Mouse (Mus musculus): ENCODE data around the gene Gm3250.
"Not testable (repeated sequence)": the region's sequence is repeated elsewhere in the genome, so short reads cannot be mapped to it uniquely, and the experiment has no call there.

Gm3250 gene

DNA sequence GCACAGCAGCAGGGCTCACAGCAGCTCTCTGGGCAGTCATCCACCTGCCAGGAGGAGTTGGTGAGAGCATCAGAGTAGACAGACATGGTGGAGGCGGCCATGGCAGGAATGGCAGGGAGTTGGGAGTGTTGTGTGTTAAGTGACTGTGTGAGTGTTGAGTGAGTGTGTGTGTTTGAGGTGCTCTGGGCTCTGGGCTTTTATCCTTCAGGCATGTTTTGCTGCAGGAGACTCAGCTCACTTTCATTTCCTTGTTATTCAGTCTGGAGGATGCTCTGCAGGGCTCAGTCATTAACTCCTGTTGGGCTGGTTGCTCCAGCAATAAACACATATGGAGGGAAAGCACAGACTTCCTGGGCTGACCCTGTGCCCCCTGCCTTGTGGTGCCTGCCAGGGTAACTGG, at the start of gene Gm3250:
TSS of gene Gm3250 (minus strand) at position 101 of the 400 bp plus-strand sequence.
- DNase-seq (ENCODE audit: low read depth, low spot score), result not testable (repeated sequence)

DNA sequence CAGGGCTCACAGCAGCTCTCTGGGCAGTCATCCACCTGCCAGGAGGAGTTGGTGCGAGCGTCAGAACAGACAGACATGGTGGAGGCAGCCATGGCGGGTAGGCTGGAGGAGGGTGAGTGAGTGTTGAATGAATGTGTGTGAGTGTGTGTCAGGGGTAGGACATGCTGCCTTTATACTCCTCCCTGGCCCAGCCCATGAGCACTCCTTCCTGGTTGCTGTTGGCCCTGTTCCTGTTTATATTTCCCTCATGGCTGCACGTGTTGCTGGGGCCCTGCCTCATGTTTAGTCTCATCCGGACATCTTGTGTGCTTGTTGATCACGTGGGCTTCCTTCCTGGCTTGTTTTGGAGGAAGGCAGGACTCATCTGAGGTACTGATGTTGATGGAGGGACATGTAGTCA, 44.6 kb upstream of the Gm3250 start, which contains the start of gene Krtap10-4:
TSS of gene Krtap10-4 (minus strand) at position 145 of the 400 bp plus-strand sequence.
- no peak for DNase-seq (ENCODE audit: low read depth, low spot score)

DNA sequence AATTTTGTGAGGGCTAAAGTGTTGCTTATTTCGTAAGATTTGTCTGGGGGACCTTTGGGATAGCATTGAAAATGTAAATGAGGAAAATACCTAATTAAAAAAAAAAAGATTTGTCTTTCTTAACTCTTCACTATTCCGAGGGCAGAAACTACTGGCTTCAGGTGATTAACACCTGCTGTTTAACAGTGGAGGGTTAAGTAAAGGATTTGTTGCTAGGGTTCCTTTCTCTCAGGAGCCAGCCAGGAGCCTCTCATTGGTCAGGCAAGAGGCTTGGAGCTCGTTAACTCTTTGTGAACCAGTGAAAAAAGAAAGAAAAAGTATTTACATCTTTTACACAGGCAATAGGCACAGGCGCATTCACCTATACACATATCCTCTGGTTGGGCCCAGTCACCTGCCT, 36.9 kb upstream of the Gm3250 start:
- no peak for DNase-seq (ENCODE audit: low read depth, low spot score)

DNA sequence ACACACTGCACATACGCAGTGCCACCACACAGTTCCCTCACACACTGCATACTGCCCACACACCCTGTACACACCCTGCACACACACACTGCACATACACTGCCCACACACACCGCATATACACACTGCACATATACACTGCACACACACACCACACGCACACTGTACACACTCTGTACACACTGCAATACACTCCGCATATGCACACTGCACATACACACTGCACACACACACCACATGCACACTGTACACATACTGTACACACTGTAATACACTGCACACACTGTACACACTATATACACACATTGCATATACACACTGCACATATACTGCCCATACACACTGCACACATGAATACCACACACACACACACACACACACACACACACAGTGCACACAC, 36.2 kb upstream of the Gm3250 start:
- no peak for DNase-seq (ENCODE audit: low read depth, low spot score)

DNA sequence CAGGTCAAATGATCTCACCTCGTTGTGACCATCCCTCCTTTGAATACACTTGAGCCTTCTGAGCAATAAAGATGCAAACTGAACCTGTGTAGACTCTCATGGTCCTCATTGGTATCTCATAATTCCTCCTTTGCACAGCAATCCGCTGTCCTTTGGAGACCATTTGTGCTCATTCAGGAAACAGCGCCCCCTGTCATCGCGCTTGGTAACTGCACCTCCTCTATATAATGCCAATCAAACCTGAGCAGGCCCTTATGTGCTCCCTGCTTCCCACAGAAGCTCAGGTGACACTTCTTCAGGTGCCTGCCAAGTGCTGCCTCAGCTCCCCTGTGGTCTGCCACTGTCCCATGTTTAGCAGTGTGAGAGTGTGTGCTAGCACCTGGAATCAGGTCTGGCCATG, 33.2 kb upstream of the Gm3250 start:
- peak; percentile 52 for DNase-seq (ENCODE audit: low read depth, low spot score)

DNA sequence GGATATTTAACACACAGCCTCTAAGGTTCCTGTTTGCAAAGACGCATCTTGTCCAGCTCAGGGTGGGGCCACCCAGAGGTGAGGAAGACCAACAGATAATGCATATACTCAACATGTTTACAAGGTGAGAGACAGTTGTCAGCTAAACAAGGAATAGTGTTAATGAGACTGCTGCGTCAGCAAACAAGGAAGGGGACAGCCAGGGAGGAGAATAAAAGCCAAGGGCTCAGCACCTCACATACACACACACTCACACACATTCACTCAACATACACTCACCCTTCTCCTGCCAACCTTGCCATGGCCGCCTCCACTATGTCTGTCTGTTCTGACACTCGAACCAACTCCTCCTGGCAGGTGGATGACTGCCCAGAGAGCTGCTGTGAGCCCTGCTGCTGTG, 32.0 kb upstream of the Gm3250 start, which contains the start of gene Gm2696:
TSS of gene Gm2696 (plus strand) at position 301 of the 400 bp plus-strand sequence.
- DNase-seq (ENCODE audit: low read depth, low spot score), result no peak

DNA sequence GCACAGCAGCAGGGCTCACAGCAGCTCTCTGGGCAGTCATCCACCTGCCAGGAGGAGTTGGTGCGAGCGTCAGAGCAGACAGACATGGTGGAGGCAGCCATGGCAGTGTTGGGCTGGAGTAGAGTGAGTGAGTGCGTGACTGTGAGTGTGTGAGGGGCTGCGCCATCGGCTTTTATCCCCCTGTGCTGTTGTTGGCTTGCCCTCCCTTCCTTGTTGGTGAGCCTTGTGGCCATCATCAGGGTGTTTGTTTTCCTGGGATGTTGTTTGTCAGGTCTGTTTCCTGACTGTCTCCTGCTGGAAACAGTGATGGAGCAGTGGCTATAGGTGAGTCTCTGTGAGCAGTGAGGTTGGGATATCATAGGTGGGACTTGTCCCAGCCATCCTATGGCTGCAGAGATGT, 29.4 kb upstream of the Gm3250 start, which contains the start of gene Gm9507:
TSS of gene Gm9507 (minus strand) at position 101 of the 400 bp plus-strand sequence.
- DNase-seq (ENCODE audit: low read depth, low spot score), result no peak

DNA sequence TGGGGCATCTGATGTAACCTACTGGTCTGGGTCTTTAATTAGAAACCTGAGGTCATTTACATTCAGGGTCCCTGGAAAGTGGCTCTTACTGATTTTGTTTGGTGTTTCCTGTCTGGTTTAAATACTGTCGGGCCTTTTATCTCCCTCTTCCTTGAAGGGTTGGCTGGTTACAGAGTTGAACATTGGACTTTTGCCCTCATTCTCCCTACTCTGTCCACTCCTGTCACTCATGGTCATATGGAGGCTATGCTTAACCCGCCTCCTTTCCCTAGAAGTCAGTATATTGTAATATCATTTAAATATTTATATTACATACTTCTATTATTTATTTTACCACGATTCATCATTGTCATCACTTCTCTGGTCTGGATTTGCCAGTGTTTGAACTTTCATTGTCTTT, 21.8 kb upstream of the Gm3250 start:
- DNase-seq (ENCODE audit: low read depth, low spot score), result no peak

DNA sequence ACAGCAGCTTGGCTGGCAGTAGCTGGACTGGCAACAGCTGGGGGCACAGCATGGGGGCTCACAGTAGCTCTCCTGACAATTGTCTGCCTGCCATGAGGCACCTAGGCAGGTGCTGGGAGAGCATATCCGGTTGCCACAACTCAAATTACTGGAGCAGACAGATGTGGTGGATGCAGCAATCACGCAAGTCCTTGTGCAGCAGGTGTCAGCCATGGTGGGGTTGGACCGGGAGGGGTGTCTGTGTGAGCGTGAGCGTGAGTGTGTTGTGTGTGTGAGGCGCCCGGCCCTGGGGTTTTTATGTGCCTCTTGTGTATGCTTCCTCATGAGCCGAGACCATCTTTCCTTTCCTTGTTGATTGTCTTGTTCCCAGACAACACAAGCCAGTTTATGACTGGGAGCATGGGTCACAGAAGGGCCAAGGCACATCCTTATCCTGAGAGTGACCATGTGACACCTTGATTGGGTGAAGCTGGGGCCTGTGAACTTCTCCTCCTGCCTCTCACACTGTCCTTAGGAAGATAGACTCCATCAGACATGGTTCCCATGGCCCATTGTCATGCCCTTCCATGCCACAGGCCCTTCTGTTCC, 16.7 kb upstream of the Gm3250 start, which contains the start of gene Gm19668:
TSS of gene Gm19668 (minus strand) at position 213 of the 588 bp plus-strand sequence.
- DNase-seq (ENCODE audit: low read depth, low spot score), result no peak

DNA sequence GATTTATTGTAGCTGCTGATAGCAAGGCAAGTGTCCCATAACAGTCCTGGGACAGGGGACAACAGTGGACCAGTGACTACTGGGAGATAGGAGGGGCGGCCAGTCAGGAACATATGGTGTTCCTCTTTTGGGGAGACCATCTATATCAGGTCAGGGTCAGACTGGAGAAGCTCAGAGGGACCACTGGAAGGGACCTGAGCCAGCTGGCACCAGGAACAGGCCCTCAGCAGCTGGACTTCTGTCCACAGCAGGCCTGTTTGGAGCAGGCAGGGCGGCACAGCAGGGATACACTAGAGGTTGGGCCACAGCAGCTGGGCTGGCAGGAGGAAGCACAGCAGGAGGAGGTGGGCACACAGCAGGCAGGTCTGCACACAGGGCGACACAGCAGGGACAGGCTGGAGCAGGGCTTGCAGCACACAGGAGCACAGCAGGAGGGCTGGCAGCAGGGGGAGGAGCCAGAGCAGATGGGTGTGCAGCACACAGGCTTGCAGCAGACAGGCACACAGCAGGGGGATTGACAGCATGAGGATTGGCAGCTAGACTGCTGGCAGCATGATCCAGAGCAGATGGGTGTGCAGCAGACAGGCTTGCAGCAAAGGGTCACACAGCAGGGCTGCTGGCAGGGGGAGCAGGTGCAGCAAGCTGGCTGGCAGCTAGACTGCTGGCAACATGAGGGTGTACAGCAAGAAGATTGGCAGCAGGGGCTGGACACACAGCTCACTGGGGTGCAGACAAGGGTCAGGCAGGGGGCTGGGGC, 16.0 kb upstream of the Gm3250 start:
- DNase-seq (ENCODE audit: low read depth, low spot score), result not testable (repeated sequence)

DNA sequence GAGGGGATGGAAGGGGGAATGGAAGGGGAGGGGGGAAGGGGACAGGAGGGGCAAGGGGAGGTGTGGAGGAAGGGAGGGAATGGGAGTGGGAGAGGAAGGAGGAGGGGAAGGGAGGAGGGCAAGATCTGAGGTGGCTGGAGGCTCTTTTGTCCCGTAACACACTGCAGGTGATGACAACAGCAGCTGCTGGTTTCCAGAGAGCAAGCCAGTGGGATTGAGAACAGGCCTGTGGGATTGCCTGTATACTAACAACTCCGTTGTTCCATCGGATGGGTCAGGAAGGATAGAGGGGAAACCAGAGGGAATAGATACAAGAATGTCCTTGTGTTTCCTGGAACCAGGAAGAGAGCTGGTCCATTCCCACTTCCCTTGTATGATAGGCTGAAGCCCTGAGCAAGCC, 15.3 kb upstream of the Gm3250 start:
- no peak for DNase-seq (ENCODE audit: low read depth, low spot score)

DNA sequence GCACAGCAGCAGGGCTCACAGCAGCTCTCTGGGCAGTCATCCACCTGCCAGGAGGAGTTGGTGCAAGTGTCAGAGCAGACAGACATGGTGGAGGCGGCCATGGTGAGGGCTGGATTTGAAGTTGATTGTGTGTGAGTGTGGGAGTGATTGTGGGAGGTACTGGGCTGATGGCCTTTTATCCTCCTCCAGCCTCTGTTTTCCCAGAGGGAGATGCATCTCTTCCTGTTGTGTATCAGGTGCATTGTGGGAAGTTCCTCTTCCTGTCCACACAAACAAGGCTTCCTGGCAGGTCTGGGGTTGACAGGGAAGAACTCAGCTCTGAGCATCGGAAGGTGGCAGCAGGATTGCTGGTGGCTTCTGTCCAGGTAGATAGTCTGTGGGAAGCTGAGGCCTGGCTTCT, 12.6 kb upstream of the Gm3250 start, which contains the start of gene Gm9639:
TSS of gene Gm9639 (minus strand) at position 101 of the 400 bp plus-strand sequence.
- DNase-seq (ENCODE audit: low read depth, low spot score), result no peak

DNA sequence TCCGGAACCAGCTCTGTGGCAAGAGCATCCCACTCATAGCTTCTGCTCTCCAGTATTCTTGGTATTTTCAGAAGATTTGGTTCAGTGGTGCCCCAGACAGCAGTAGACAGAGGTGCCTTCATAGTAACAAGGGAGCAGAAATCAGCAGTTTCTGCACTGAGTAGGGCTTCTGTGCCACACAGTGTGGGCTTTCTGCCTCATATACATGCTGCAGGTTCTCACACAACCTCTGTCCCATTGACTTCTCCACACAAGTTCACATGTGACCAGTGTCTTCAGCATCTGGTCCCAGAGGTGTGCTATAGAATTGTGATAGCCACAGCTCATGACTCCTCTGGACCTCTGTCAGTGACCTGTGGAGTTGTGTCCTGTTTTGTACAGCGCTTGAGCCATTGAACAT, 6.3 kb upstream of the Gm3250 start:
- DNase-seq (ENCODE audit: low read depth, low spot score), result no peak

DNA sequence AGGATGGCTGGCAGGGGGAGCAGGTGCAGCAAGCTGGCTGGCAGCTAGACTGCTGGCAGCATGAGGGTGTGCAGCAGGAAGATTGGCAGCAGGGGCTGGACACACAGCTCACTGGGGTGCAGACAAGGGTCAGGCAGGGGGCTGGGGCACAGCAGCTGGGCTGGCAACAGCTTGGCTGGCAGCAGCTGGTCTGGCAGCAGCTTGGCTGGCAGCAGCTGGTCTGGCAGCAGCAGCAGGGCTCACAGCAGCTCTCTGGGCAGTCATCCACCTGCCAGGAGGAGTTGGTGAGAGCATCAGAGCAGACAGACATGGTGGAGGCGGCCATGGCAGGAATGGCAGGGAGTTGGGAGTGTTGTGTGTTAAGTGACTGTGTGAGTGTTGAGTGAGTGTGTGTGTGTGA, 5.5 kb upstream of the Gm3250 start, which contains the start of gene Gm7137:
TSS of gene Gm7137 (minus strand) at position 325 of the 400 bp plus-strand sequence.
- not testable (repeated sequence) for DNase-seq (ENCODE audit: low read depth, low spot score)

DNA sequence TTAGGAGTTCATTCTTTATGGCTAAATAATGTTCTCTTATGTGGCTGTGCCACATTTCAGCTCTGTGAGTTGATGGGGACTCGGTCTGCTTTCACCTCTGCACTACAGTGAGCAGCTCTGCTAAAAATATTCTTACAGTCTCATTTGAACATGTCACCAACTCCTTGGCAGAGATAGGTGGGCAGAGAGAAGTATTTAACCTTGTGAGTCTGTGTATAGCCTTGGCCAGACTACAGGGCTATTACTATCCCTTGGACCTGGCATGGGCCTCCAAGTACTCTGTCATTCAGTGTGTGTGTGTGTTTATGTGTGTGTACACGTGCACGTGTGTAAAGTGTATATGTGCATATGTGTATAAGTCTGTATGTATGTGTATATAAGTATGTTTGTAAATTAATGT, 1.1 kb upstream of the Gm3250 start:
- DNase-seq (ENCODE audit: low read depth, low spot score), result not testable (repeated sequence)

DNA sequence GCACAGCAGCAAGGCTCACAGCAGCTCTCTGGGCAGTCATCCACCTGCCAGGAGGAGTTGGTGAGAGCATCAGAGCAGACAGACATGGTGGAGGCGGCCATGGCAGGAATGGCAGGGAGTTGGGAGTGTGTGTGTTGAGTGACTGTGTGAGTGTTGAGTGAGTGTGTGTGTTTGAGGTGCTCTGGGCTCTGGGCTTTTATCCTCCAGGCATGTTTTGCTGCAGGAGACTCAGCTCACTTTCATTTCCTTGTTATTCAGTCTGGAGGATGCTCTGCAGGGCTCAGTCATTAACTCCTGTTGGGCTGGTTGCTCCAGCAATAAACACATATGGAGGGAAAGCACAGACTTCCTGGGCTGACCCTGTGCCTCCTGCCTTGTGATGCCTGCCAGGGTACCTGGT, 5.5 kb downstream of the Gm3250 start, which contains the start of gene Gm7138:
TSS of gene Gm7138 (minus strand) at position 101 of the 400 bp plus-strand sequence.
- not testable (repeated sequence) for DNase-seq (ENCODE audit: low read depth, low spot score)

DNA sequence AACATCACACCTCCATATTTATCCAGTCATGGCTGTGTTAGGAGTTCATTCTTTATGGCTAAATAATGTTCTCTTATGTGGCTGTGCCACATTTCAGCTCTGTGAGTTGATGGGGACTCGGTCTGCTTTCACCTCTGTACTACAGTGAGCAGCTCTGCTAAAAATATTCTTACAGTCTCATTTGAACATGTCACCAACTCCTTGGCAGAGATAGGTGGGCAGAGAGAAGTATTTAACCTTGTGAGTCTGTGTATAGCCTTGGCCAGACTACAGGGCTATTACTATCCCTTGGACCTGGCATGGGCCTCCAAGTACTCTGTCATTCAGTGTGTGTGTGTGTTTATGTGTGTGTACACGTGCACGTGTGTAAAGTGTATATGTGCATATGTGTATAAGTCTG, 10.2 kb downstream of the Gm3250 start:
- not testable (repeated sequence) for DNase-seq (ENCODE audit: low read depth, low spot score)

DNA sequence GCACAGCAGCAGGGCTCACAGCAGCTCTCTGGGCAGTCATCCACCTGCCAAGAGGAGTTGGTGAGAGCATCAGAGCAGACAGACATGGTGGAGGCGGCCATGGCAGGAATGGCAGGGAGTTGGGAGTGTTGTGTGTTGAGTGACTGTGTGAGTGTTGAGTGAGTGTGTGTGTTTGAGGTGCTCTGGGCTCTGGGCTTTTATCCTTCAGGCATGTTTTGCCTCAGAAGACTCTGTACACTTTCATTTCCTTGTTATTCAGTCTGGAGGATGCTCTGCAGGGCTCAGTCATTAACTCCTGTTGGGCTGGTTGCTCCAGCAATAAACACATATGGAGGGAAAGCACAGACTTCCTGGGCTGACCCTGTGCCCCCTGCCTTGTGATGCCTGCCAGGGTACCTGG, 11.1 kb downstream of the Gm3250 start, which contains the start of gene Gm3238:
TSS of gene Gm3238 (minus strand) at position 101 of the 400 bp plus-strand sequence.
- DNase-seq (ENCODE audit: low read depth, low spot score), result not testable (repeated sequence)

DNA sequence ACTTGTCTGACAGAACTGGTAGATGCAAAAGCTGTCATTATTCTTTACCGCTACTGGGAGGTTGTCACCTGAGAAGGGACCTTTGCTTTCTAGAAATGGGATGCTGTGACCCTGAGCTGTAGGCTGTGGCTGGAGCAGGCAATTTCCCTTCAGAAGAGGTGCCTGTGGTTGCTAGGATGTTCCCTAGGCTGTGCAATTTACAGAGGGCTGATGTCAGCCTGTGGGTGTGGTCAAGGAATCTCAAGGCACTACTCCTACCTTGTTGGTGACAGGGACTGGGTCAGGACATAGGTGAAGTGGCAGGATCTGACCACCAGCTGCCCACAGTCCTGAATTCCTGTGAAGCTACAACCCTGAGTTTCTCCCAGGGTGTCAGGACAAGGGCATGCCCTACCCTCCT, 12.6 kb downstream of the Gm3250 start:
- no peak for DNase-seq (ENCODE audit: low read depth, low spot score)

DNA sequence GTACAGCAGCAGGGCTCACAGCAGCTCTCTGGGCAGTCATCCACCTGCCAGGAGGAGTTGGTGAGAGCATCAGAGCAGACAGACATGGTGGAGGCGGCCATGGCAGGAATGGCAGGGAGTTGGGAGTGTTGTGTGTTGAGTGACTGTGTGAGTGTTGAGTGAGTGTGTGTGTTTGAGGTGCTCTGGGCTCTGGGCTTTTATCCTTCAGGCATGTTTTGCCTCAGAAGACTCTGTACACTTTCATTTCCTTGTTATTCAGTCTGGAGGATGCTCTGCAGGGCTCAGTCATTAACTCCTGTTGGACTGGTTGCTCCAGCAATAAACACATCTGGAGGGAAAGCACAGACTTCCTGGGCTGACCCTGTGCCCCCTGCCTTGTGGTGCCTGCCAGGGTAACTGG, 22.8 kb downstream of the Gm3250 start, which contains the start of gene Gm3233:
TSS of gene Gm3233 (minus strand) at position 101 of the 400 bp plus-strand sequence.
- not testable (repeated sequence) for DNase-seq (ENCODE audit: low read depth, low spot score)

DNA sequence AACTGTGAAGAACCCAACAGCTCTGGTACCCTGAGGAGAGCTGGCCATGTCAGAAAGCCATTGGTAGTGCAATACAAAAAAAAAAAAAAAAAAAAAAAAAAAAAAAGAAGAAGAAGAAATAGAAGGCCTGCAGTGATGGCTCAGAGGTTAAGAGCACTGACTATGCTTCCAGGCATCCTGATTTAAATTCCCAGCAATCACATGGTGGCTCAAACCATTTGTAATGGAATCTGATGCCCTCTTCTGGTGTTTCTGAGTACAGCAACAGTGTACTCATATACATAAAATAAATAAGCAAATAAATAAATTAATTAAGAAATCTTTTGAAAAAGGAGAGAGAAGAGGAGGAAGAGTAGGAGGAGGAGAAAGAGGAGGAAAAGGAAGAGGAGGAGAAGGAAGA, 28.9 kb downstream of the Gm3250 start:
- peak; percentile 47 for DNase-seq (ENCODE audit: low read depth, low spot score)

DNA sequence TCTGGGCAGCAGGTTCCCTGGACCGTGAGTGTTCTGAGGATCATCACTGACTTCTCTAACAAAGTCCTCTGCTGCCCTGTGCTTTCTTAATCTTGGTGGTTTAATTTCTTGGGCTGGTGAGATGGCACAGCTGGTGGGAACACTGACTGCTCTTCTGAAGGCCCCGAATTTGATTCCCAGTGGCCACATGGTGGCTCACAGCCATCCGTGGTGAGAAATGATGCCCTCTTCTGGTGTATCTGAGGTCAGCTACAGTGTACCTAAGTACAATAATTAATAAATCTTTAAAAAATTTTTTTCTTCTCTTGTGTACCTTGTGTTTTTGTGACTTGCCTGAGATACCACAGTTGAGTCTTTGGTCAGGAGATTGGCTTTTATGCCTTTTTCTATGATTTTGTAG, 30.0 kb downstream of the Gm3250 start:
- DNase-seq (ENCODE audit: low read depth, low spot score), result not testable (repeated sequence)

All from ZHBTc4 (cell line).